Mouse (Mus musculus): ENCODE measurements around the gene Fhit. TPM values are rescaled to one million over a fixed set of nuclear protein-coding genes. Genes with fewer than 3 reads are reported as not detected.

Fhit gene
- total RNA-seq, 2 experiments from 2014 or later, result 4.7 to 5.2 TPM

Other genes with a start within 250 kb of the Fhit start
- under 1 TPM; 0.43 to 0.71 TPM for gene Gm3839, start 194.7 kb upstream of the Fhit start, total RNA-seq (2021)

Measured in left cerebral cortex, postnatal 10 days (tissue).